Mouse (Mus musculus) layer of hippocampus, adult 18-20 months (tissue): ENCODE results near the gene Fam171a2. TPM values are rescaled to one million over a fixed set of nuclear protein-coding genes. Genes with fewer than 3 reads are reported as not detected.
A peak's percentile ranks its signal among the peaks of the same experiment; 100 is the strongest.
"Not testable (repeated sequence)": the region's sequence is repeated elsewhere in the genome, so short reads cannot be mapped to it uniquely, and the experiment has no call there.

Experiments
- DNase-seq, 2 experiments: peaks; one replicate each; pipeline ENCODE4 v3.0.0; 2022; ENCODE audit warnings: low spot score in 2 of 2
- total RNA-seq, 2 experiments: library from RNA; stranded (reverse); gene quantifications; 2 replicates each; pipeline ENCODE4 v1.2.3; 2021

Gene Fam171a2
- total RNA-seq, 2 experiments from 2014 or later: 106 to 111 TPM

DNA sequence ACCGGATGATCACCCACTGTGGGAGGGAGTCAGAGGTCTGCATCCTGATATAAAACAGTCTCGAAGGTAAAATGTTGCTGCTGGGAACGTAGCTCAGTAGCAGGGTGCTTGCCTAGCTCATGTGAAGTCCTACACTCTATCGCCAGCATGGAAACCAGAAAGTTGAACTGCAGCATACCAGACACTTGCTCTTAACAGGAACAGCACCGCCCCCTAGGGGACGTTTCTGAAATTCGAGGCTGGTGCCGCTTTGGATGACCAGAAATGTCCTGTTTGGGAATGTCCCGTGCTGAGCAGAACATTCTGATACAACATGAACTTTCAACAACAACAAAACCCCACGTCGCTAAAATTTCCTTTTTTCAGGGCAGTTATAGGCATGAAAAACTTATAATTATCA lies 35.8 kb downstream of the Fam171a2 start:
- peak; percentile 70 to 94 for DNase-seq

DNA sequence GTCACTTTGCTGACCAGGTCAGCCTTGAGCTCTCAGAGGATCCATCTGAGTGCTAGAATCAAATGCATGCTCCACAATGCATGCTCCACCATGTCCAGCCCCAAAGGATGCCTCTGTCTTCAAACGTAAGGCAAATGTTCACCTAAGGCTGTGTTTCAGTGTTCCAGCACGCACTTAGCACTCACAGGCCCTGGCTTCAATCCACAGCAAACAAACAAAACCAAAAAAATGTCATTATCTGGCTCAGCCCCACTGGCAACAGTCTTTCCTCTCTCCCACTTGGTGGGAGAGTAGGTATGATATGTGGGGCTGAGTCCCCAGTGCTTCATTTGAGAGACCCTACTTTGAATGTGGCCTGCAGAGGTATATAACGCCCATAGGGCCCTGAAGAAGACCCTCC lies 36.4 kb downstream of the Fam171a2 start:
- DNase-seq: no peak

DNA sequence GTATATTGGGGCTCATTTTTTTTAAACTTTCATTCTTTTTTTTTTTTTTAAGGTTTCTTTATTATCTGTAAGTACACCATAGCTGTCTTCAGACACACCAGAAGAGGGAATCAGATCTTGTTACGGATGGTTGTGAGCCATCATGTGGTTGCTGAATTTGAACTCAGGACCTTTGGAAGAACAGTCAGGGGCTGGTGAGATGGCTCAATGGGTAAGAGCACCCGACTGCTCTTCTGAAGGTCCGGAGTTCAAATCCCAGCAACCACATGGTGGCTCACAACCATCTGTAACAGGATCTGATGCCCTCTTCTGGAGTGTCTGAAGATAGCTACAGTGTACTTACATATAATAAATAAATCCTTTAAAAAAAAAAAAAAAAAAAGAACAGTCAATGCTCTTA lies 37.1 kb downstream of the Fam171a2 start:
- not testable (repeated sequence) for DNase-seq

DNA sequence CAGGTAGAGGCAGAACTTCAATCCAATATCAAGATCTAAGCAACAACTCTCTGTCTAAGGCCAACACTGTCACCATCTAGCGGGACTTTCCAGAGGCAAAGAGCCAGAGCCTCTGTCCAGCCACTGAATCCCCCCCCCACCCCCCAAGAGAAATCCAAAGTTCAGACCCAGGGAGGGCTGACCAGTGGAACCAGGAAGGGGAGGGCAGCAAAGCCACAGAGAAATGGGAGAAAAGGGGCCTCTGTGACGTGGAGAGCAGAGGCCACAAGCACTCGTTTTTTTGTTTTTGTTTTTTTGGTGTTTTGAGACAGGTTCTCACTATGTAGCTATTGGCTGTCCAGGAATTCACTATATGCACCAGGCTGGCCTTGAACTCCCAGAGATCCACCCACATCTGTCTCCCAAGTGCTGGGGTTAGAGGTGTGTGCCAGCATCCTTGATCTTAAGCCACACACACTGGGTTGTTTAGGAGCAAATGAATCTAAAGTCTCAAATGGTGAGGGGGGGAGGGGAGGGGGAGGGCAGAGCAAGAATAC lies 37.6 kb downstream of the Fam171a2 start:
- DNase-seq: no peak

DNA sequence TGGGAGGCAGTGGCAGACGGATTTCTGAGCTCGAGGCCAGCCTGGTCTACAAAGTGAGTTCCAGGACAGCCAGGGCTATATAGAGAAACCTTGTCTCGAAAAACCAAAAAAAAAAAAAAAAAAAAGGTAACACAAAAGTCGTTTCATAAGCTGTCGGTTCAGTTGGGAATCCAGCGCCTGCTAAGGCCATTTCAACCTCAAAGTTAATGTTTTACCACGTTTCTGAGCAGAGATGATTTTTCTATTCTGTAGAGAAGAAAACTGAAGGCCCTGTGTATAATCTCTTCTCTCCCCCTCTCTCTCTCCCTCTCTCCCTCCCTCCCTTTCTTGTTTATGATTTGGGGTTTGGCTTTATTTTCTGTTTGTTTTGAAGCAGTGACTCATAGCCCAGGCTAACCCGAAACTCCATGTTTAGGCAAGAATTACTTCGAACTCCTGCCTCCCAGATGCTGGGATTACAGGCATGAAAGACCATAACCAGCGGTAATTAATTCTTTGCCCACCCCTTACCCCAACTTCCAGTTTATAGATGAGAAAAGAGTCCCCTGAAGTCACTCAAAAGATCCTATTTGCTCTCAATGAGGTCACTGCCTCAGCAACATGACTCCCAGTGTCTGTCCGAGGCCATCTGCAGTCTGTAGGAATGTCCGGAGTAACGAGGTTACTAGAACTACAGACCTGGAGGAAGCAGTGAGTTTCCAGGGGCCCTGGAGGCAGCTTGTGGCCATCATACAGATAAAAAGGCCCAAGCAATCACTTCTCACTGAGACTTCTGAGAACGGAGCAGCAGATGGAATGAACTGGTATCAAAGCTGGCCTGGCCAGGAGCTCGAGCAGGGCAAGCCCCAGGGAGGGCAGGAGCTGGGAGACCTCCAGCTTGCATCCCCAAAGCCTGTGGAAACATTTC lies 38.3 kb downstream of the Fam171a2 start:
- no peak for DNase-seq

DNA sequence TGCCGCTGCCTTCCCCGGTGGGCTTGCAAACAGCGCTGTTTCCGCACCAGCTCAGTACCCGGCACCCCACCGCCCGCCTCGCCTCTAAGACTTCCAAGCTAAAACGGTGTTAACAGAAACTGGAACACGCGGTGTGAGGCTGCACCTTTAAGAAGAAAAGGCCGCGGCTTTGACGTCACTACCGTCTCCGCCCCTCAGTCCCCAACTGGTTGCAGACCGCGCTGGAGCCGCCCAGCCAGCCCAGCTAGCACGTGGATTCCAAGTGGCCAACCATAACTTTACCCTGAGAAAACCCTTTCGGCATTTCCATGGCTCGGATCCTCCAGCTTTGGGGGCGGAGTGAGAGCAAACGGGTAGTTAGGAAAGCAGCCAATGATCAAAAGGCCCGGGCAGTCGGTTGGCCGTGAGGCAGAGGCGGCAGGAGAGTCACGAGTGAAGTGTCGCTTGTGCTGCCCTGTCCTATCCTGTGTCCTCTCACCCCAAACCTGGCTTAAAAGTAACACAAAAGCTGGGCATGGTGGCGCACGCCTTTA lies 39.1 kb downstream of the Fam171a2 start:
- peak; percentile 95 to 98 for DNase-seq

DNA sequence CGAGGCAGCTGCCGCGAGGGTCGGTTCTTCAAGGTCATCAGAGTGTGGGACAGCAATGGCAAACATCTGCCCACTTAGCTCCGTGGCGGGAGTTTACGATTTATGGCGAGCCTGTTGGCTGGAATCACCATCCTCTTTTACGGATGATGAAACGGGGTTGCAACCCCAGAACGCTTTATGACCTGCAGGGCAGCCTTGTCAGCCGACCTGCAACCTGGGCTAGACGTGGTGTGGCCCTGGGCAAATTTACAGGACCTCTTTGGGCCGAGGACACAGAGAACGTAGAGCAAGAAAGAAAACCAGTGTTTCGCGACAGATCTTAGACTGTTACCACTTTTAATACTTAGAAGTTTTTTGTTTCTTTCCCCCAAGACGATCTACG lies 39.7 kb downstream of the Fam171a2 start, which contains the start of gene Slc25a39:
TSS of gene Slc25a39 (minus strand) at position 113 of the 382 bp plus-strand sequence.
- DNase-seq: no peak

DNA sequence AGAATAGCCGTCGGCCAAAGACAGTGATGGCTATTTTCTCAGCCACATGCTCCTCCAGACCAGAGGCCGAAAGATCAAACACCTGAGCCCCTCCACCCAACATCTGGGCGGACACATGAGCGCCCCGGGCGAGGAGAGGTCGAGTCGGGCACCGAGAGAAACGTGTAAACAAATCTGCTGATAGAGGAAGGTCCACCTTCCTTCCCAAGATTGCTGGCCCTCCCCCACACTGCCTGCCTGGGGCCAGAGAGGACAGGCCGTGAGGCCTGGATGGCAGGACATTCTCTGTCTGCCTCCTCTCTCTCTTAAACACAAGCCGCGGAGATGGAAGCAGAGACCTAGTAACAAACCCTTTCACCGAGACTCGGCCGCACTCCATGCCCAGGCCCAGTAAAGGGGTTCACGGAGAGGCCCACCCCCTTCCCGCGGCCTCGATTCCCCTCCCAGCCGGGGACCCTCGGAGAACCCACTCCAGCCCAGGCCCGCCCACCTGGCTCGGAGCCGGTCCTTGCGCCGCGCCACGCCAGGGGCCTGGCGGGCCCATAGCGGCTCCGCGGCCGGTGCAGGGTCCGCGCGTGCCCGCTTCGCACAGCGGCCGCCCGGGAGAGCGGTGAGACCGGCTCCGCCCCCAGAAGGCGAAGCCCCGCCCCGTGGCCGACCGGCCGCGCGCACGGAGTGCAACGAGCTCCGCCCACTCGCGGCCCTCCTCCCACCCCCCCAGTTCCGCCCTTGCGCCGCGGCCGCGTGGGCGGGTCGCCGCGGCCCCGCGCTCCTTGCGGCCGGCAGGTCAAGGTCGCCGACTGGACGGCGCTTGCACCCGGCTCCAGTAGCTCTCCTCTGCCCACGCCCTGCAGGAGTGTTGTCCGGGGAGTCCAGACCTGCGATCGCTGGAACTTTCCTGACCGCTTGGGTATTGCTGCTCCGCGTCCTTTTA lies 40.3 kb downstream of the Fam171a2 start:
- peak; percentile 85 to 88 for DNase-seq

DNA sequence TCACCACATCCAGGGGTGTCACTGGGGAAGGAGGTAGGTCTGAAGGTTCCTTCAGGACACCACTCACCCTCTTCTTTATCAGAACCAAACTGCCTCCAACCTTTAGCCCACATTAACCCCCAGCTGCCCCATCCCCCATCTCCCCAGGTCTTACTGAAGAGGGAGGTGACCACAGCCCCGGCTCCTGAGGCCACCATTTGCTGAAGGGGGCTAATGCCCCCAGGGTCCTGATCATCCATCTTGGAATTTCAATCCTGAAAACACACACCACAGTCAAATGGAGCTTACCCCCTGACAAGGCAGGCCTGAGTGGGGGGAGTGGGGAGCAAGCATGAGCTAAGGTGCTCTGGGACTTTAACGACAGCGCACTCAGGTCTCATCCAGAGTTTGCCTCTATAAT lies 41.1 kb downstream of the Fam171a2 start:
- DNase-seq: no peak

DNA sequence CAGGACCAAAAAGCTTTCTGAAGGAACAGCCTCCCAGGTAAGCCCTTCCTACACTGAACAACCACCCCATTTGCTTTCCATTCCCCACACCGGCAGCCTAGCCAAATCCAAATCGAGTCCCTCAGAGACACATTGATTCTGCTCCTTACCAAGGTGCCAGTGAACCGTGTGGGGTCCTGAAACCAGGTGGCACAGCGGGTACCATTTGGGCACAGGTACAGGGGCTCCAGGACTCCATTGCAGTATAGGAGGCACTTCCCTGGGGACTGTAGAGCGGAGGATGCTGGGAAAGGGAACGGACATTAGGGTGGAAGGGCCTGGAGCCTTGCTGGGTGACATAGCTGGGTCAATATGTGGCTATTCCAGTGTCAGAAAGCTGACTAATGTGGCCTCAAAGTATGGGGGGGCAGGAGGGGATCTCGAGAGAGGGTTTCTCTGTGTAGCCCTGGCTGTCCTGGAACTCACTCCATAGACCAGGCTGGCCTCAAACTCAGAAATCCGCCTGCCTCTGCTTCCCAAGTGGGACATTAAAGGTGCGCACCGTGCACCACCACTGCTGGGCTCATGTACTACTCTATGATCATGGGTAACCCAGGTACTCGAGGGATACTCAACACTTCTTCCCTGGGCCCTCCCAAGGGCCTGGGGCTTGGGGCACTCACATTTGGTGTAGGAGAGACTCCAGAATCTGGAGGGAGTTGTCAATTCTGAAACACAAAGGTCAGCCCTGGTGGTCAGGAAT lies 41.8 kb downstream of the Fam171a2 start:
- no peak for DNase-seq

DNA sequence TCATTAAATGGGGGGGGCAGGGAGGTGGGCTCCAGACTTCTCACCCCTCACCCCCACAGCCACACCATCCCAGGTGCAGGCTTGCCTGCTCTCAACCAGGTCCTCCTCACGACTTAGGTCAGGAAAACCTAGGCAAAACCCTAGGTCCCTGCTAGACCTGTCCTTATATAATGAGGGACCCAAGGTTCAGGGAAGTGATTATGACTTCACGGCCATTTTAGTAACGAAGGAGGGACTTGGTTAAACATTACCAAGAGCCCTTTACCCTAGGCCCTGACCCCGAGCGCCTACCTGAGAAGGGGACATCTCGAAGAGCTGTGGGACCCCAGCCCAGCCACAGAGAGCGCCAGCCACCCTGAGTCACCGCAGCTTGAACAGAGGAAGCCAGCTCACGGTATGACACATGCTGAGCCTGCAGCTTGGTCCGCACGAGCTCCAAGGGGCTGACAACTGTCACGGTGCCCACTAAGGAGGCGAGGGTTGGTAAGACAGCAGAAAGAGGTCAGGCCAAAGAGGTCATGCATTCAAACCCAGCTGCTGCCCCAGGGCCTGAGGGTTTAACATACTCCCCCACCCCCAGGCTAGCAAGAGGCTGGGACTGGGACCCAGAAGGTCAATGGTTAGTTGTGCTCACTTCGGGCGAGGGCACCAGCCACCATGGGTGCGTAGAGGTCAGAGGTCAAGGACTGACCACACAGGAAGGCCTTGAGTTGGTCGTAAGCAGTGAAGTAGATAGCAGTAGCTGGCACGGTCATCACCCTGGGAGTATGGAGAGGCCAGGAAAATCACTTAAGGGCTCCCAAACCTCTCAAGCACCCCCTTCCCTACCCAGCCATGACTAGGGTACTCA lies 43.1 kb downstream of the Fam171a2 start:
- DNase-seq: no peak

DNA sequence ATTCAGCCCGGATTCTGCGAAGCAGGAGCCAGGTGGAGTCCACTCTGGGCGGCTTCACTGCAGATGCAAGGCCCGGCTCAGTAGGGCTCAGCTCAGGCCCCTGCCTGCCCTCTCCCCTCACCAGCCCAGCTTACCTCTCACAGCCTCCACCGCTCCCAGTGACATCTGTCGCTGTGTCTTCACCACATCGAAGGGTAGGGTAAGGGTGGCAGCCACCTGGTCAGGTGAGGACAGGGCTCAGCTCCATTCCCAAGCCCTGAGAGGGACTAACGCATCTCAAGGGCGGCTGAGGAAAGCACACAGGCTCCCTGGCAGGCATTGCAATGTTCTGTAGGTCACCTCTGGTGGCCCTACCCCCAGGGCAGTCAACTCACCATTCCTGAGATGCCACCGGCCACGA lies 43.8 kb downstream of the Fam171a2 start:
- DNase-seq: no peak

DNA sequence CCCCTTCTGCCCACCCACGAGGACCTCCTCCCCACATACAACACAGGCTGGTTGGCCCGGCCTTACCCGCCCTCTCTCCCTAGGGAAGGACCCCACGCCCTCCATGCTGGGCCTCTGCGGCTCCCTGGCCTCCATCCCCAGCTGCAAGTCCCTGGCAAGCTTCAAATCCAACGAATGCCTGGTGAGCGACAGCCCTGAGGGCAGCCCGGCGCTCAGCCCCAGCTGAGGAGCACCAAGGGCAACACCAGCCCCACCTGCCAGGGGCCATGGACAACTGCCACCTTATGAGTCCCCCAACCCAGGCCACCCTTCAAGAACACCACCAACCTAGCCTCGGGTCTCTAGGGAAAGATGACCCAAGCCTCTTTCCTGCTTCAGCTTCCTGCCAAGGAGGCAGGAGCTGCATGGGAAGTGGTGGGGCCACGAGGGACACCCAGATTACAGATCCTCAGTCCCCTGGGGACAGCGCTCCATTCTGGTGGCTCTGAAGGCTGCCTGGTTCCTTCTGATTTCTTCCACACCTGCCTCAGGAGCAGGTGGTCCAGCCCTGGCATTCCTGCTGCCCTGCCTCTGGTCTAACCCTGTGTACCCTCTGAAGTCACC lies 45.5 kb downstream of the Fam171a2 start:
- DNase-seq: no peak

DNA sequence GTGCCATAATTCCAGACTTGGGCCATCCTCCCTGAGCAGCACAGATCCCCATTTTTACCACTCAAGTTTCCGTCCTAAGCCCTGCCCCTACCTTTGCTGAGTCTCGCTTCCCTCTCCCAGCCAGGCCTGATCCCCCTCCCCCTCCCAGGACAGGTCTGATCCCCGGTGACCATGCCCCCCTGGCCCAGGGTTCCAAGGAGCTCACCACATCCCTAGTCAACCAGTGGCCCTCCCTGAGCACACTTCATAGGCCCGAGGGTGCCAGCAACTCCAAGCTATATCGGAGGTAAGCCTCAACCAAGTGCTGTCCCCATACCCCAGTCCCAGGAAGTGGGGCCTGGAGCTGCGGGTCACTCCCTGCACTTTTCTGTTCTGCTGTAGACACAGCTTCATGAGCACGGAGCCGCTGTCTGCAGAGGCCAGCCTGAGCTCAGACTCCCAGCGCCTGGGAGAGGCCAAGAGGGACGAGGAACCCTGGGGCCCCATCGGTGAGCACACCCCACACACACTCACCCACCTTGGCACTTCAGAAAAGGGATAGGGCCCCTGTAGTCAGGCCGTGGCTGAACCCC lies 46.9 kb downstream of the Fam171a2 start:
- DNase-seq: no peak

DNA sequence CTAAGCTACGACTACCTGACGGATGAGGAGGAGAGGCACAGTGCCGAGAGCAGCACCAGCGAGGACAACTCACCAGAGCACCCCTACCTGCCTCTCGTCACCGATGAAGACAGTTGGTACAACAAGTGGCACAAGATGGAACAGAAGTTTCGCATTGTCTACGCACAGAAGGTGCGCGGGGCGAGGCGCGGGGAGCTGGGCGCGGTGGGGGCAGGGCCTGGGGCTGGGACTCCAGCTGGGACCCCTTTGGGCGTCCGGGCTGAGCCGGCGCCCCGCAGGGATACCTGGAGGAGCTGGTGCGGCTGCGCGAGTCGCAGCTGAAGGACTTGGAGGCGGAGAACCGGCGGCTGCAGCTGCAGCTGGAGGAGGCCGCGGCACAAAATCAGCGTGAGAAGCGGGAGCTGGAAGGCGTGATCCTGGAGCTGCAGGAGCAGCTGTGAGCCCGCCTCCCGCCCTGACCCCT lies 47.8 kb downstream of the Fam171a2 start:
- peak in 1 of 2 experiments; percentile 12 for DNase-seq

DNA sequence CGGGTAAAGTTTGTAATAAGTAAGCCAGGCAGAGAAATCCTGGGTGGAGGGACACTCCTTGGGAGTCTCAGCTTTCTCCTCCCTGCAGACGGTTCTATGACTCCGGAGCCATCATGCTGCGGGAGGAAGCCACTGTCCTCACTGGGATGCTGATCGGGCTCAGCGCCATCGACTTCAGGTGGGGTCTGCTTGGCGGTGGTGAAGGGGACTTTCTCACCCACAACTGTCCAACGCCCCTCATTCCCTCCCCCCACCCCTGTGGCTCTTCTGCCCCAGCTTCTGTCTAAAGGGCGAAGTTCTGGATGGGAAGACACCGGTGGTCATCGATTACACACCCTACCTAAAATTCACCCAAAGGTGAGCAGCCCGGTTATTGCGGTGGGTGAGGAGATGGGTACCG lies 48.4 kb downstream of the Fam171a2 start:
- DNase-seq: no peak

DNA sequence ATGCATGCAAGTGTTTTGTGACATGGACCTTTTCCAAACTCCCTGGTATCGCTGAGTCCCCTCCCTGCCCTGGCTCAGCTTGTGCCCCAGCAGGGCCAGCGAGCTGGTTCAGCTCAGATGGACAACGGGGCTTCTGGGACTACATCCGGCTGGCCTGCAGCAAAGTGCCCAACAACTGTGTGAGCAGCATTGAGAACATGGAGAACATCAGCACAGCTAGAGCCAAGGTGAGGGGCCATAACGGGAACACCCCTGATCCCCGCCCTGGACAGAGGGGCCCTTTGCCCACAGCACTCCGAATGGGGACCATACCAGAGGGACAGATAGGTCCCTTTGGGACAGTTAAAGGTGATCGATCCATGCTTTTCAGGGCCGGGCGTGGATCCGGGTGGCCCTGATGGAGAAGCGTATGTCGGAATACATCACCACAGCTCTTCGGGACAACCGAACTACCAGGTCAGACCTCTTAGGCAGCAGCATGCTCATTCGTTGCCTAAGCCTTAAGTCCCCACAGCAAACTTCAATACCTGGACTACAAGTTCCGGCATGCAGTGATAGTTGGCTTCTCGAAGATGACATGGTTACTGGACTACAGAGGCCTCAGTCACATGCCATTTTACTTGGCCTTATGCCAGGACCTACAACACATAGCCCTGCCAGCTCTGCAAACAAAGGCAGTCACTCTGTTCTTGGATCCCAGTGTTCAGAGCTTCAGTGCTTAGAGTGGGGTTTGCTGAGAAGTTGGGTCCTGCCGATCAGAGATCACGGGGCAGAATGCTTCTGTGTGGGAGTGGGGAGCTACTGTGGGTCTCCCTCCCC lies 49.3 kb downstream of the Fam171a2 start:
- peak in 1 of 2 experiments; percentile 73 for DNase-seq

DNA sequence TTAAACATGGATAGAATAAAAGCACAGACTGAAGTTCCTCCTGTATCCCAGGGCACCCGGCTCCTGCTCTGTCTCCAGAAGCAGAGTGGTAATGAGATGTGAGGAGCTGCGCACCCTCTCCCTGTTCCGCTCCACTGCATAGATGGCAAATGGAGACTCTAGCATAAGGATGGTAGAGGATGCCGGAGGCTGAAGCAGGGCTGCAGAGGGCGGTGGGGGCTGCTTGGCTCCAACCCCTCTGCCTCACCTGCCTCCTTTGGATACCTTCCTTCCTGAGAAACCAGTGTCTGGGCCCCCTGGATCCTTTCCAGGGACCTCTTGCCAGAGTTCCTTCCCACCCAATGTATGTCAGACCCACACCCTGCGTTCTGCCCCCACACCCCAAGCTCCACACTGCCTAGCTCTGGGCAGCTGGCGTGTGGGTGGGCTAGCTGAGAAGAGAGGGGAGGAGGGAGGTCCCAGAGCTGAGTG lies 50.8 kb downstream of the Fam171a2 start:
- DNase-seq: peak in 1 of 2 experiments; percentile 44
